Mouse (Mus musculus) left cerebral cortex, postnatal 36 days (tissue): ENCODE measurements around the gene Chrna7. TPM values are rescaled to one million over a fixed set of nuclear protein-coding genes. Genes with fewer than 3 reads are reported as not detected.
A peak's percentile ranks its signal among the peaks of the same experiment; 100 is the strongest.

Experiments
- DNase-seq, 2 experiments: peaks; one replicate each; pipeline ENCODE4 v3.0.0; 2021 to 2022; ENCODE audit warnings: low spot score in 2 of 2, mixed read lengths in 1 of 2
- intact Hi-C: fragments of 180-260 bp; cut with DNase I; formaldehyde crosslinking; loops from one replicate; pipeline ENCODE4 v1.15.1; 2025
- total RNA-seq, 2 experiments: library from RNA; stranded (reverse); gene quantifications; 2 replicates each; pipeline ENCODE4 v1.2.3; 2021

Chrna7 gene
- total RNA-seq, 2 experiments from 2014 or later = 24.7 to 26.3 TPM

DNA sequence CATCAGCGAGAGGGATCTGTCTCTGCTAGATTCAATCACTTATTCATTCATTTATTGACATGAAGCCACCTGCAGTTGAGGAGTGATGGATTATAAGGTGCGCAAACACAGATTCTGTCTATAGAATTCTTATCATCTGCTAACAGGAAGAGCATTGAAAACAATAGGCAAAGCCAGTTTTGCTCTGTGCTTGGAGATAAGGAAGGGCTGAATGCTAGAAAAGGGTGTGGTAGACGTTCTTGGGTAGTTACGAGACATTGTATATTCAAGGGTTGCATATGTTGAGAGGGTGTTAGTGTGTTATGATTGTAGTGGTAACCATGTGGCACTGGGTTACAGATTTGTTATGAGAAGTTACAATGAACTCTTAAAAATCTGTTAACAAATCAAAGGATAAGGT, 103.0 kb downstream of the Chrna7 start:
- intact Hi-C loops = no loop called here
- no peak for DNase-seq

DNA sequence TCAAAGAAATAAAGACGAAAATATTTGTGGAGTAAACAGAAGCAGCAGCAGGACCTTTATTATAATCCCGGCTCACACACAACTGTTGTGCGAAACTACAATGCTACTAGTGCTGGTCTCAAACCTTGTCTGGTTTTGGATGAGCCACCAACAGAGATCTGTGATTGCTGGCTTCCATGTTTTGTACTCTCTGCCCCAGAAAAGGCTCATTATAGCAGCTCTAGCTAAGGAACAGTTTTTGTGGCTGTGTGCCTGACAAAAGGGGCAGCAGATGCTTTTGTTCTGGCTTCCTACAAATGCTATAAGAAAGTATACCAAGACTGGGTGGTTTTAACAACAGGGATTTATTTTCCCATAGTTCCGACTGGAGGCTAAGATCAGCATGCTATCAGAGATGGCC, 126.4 kb downstream of the Chrna7 start:
- peak; percentile 11 to 35 for DNase-seq
- intact Hi-C loops = no loop called here

DNA sequence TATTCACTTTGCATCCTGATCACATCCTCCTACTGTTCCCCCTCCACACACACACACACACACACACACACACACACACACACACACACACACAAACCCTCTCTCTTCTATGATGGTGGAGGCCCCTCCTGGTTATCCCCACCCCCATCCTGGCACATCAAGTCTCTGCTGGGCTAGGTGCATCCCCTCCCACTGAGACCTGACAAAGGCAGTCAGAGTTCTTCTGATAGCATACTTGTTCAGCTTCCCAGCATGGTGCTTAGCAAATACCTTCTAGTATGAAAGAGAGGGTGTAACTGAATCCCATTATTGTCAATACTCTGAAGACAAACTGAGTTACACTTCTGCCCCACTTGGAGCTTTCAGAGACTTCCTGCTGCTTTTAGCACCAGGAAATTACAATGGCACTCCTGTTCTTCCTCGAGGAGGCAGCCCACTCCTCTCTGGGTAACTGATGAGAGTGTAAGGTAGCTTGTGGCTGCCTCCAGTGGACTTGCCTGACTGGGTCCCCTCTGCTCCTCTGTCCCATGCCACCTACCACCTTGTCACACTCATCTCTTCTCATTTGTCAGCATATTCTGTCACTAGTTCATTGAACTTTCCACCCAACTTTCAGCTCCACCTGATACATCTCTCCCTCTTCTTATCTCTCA, 127.9 kb downstream of the Chrna7 start:
- no peak for DNase-seq

GRCm38 (mm10) chr7:63060996-63061395, 151.4 kb downstream of the Chrna7 start:
- peak in 1 of 2 experiments; percentile 6 for DNase-seq
- intact Hi-C loops = no loop called here

More for the DNA sequence above, 127.9 kb downstream of the Chrna7 start:
- intact Hi-C loops = no loop called here

Other genes starting within 250 kb of the Chrna7 start
- 10 to 100 TPM; 80.5 to 84.1 TPM for gene Otud7a, start 232.2 kb upstream of the Chrna7 start, total RNA-seq